Mouse (Mus musculus) brain, embryonic 14.5 days (tissue): ENCODE data around the gene 4930432K21Rik.
A peak's percentile ranks its signal among the peaks of the same experiment; 100 is the strongest.

Experiments used
- CTCF ChIP-seq: fragments of 200-500 bp; IDR thresholded peaks from 2 replicates; pipeline ENCODE4 v1.5.1; 2012; ENCODE audit warnings: inconsistent platforms, mild to moderate bottlenecking, moderate library complexity, borderline replicate concordance; ENCODE audit not compliant: insufficient read depth, insufficient read length; ENCODE audit errors: extremely low read depth
- POLR2A ChIP-seq: fragments of 200-500 bp; IDR thresholded peaks from 2 replicates; pipeline ENCODE4 v1.6.1; 2012; ENCODE audit warnings: mild to moderate bottlenecking, inconsistent platforms, borderline replicate concordance; ENCODE audit not compliant: poor library complexity, insufficient read depth, insufficient read length, severe bottlenecking; ENCODE audit errors: extremely low read depth

GRCm38 (mm10) chr8:84186547-84186946 lies 38.7 kb downstream of the 4930432K21Rik start:
- peak; percentile 97 for TF ChIP-seq CTCF
- no peak for TF ChIP-seq POLR2A
